Mouse (Mus musculus) stomach, embryonic 14.5 days (tissue): ENCODE results near the gene Eif4a3. TPM values are rescaled to one million over a fixed set of nuclear protein-coding genes. Genes with fewer than 3 reads are reported as not detected.
A peak's percentile ranks its signal among the peaks of the same experiment; 100 is the strongest.

Experiments used
- ATAC-seq: fragments of 200-750 bp; cut with Nextera tagmentation; 2 replicates; pipeline ENCODE4 v1.8.0; 2017; ENCODE audit warnings: low read depth, moderate TSS enrichment; ENCODE audit not compliant: insufficient number of reproducible peaks, insufficient read depth, low FRiP score
- H3K27ac ChIP-seq: fragments of 300-500 bp; sonication (generic); 2 replicates; pipeline ENCODE4 v1.5.1; 2014; ENCODE audit warnings: mild to moderate bottlenecking, low read length, moderate library complexity, mixed read lengths
- H3K27me3 ChIP-seq: fragments of 300-500 bp; sonication (generic); 2 replicates; pipeline ENCODE4 v1.6.1; 2014; ENCODE audit warnings: low read length, control low read depth, mixed read lengths; ENCODE audit not compliant: control insufficient read depth, insufficient read depth
- H3K36me3 ChIP-seq: fragments of 300-500 bp; sonication (generic); 2 replicates; pipeline ENCODE4 v1.6.1; 2014; ENCODE audit warnings: mild to moderate bottlenecking, control low read depth, low read length, moderate library complexity, mixed read lengths; ENCODE audit not compliant: control insufficient read depth, insufficient read depth
- H3K4me1 ChIP-seq: fragments of 300-500 bp; sonication (generic); 2 replicates; pipeline ENCODE4 v1.6.1; 2014; ENCODE audit warnings: low read length, control low read depth, mixed read lengths; ENCODE audit not compliant: control insufficient read depth, insufficient read depth
- H3K4me2 ChIP-seq: fragments of 300-500 bp; sonication (generic); replicated peaks from 2 replicates; pipeline ENCODE4 v1.6.1; 2014; ENCODE audit warnings: low read depth, low read length, control low read depth
- H3K4me3 ChIP-seq: fragments of 300-500 bp; sonication (generic); 2 replicates; pipeline ENCODE4 v1.5.1; 2014; ENCODE audit warnings: low read depth, low read length, control low read depth
- H3K9ac ChIP-seq: fragments of 300-500 bp; sonication (generic); replicated peaks from 2 replicates; pipeline ENCODE4 v1.6.1; 2014; ENCODE audit warnings: low read depth, mild to moderate bottlenecking, control low read depth, low read length, moderate library complexity, mixed read lengths
- H3K9me3 ChIP-seq: fragments of 300-500 bp; sonication (generic); 2 replicates; pipeline ENCODE4 v1.6.1; 2016; ENCODE audit warnings: low read depth, low read length, control low read depth; ENCODE audit not compliant: control insufficient read depth
- WGBS: fragments of 180-500 bp; shearing (Covaris S2); extraction: QIAGEN DNeasy Blood & Tissue Kit; methylation state at CpG from one replicate; pipeline ENCODE4 v1.1.7; 2014; 5-methylcytosine and 5-hydroxymethylcytosine counted together
- polyA plus RNA-seq: library from polyadenylated mRNA; unstranded; fragments of >200 nt; fragmentation: Nextera tagmentation; extraction: Ambion mirVana; gene quantifications from 2 replicates; pipeline ENCODE4 v1.2.1, GENCODE M21; 2014

The Eif4a3 gene
- polyA plus RNA-seq: 347 and 363 TPM in 2 replicates

GRCm38 (mm10) chr11:119299391-119300245, at the start of gene Eif4a3:
Gene Eif4a3 (minus strand): TSS chr11:119300089.
- under 1% methylated on average over 89 of the region's 89 CpGs for WGBS
- peak; percentile 94 for ATAC-seq

GRCm38 (mm10) chr11:119347125-119347524, 47.2 kb upstream of the Eif4a3 start:
- Histone ChIP-seq H3K9me3 (no peaks in the 10 kb centered on the region), H3K4me2 (no peak overlapping the region), H3K36me3 (no peaks in the 10 kb centered on the region; the same call in 1 of the 2 replicates), H3K27me3 (no peaks in the 10 kb centered on the region), H3K9ac (no peak overlapping the region), H3K4me1 (no peaks in the 10 kb centered on the region), H3K27ac (no peak overlapping the region), H3K4me3 (no peak overlapping the region)
- no peak for ATAC-seq
- 77% methylated on average over 4 of the region's 4 CpGs for WGBS

More at GRCm38 (mm10) chr11:119299391-119300245, at the start of gene Eif4a3:
- no peaks in the 10 kb centered on the region for H3K27me3 ChIP-seq
- peak within 1 kb of the TSS; percentile 89 for H3K27ac ChIP-seq
- no peaks in the 10 kb centered on the region for H3K9me3 ChIP-seq
- peaks cover 8% of the 10 kb centered on the region for H3K4me1 ChIP-seq
- peaks cover 35% of the 10 kb centered on the region for H3K36me3 ChIP-seq
- H3K4me3 ChIP-seq: peak within 1 kb of the TSS; percentile 96
- H3K9ac ChIP-seq: peak within 1 kb of the TSS; percentile 95
- peak within 1 kb of the TSS; percentile 89 for H3K4me2 ChIP-seq

GRCm38 (mm10) chr11:119344865-119345264, 45.0 kb upstream of the Eif4a3 start:
- no peak overlapping the region for H3K27ac ChIP-seq
- no peak overlapping the region for H3K9ac ChIP-seq
- no peak overlapping the region for H3K4me3 ChIP-seq
- no peaks in the 10 kb centered on the region; the same call in 1 of the 2 replicates for H3K36me3 ChIP-seq
- no peaks in the 10 kb centered on the region for H3K9me3 ChIP-seq
- no peaks in the 10 kb centered on the region for H3K27me3 ChIP-seq
- H3K4me1 ChIP-seq: no peaks in the 10 kb centered on the region
- no peak for ATAC-seq
- H3K4me2 ChIP-seq: no peak overlapping the region
- WGBS: 69% methylated on average over 6 of the region's 6 CpGs

GRCm38 (mm10) chr11:119344178-119344577, 44.3 kb upstream of the Eif4a3 start:
- H3K36me3 ChIP-seq: no peaks in the 10 kb centered on the region; the same call in 1 of the 2 replicates

GRCm38 (mm10) chr11:119339637-119340036, 39.7 kb upstream of the Eif4a3 start:
- Histone ChIP-seq H3K27ac (no peak overlapping the region), H3K9me3 (no peaks in the 10 kb centered on the region), H3K27me3 (no peaks in the 10 kb centered on the region), H3K4me3 (no peak overlapping the region), H3K9ac (no peak overlapping the region), H3K4me1 (no peaks in the 10 kb centered on the region), H3K4me2 (no peak overlapping the region), H3K36me3 (no peaks in the 10 kb centered on the region)
- 4% methylated on average over 5 of the region's 5 CpGs for WGBS
- ATAC-seq: no peak

More at GRCm38 (mm10) chr11:119344178-119344577, 44.3 kb upstream of the Eif4a3 start:
- Histone ChIP-seq H3K4me3 (no peak overlapping the region), H3K9ac (no peak overlapping the region), H3K4me2 (no peak overlapping the region), H3K27ac (no peak overlapping the region), H3K4me1 (no peaks in the 10 kb centered on the region), H3K9me3 (no peaks in the 10 kb centered on the region), H3K27me3 (no peaks in the 10 kb centered on the region)
- ATAC-seq: no peak
- 83% methylated on average over 8 of the region's 8 CpGs for WGBS

GRCm38 (mm10) chr11:119339179-119339578, 39.3 kb upstream of the Eif4a3 start:
- H3K4me3 ChIP-seq: no peak overlapping the region
- H3K27ac ChIP-seq: no peak overlapping the region
- no peaks in the 10 kb centered on the region for H3K4me1 ChIP-seq
- H3K9ac ChIP-seq: no peak overlapping the region
- no peak for ATAC-seq
- WGBS: 51% methylated on average over 5 of the region's 5 CpGs
- no peaks in the 10 kb centered on the region for H3K27me3 ChIP-seq
- no peak overlapping the region for H3K4me2 ChIP-seq
- no peaks in the 10 kb centered on the region for H3K9me3 ChIP-seq
- H3K36me3 ChIP-seq: no peaks in the 10 kb centered on the region

GRCm38 (mm10) chr11:119338271-119339059, 38.6 kb upstream of the Eif4a3 start:
- Histone ChIP-seq H3K27ac (no peak overlapping the region), H3K4me3 (no peak overlapping the region), H3K9me3 (no peaks in the 10 kb centered on the region), H3K9ac (no peak overlapping the region), H3K36me3 (no peaks in the 10 kb centered on the region), H3K4me1 (no peaks in the 10 kb centered on the region), H3K27me3 (no peaks in the 10 kb centered on the region), H3K4me2 (no peak overlapping the region)
- no peak for ATAC-seq
- WGBS: 79% methylated on average over 10 of the region's 10 CpGs

- H3K36me3 ChIP-seq: no peaks in the 10 kb centered on the region
- no peaks in the 10 kb centered on the region for H3K27me3 ChIP-seq
- H3K4me1 ChIP-seq: no peaks in the 10 kb centered on the region
- ATAC-seq: no peak
- no peak overlapping the region for H3K9ac ChIP-seq
- no peak overlapping the region for H3K4me2 ChIP-seq
- H3K9me3 ChIP-seq: no peaks in the 10 kb centered on the region
- no peak overlapping the region for H3K4me3 ChIP-seq
- H3K27ac ChIP-seq: no peak overlapping the region
- WGBS: 44% methylated on average over 3 of the region's 3 CpGs
These were observed 32.1 kb upstream of the Eif4a3 start for GRCm38 (mm10) chr11:119331970-119332369.
